Mouse (Mus musculus) T-cell, adult 2 months (primary cell): ENCODE data around the gene Lrrk1.

Experiments
- DNase-seq: peaks from one replicate; pipeline ENCODE4 v3.0.0; 2022; ENCODE audit warnings: low spot score

Lrrk1 gene

GRCm38 (mm10) chr7:66387813-66388521 is at the start of gene Lrrk1:
Gene Lrrk1, minus strand, starts transcription at chr7:66388350.
- DNase-seq, result no peak

- DNase-seq, result peak; percentile 8
Observed at GRCm38 (mm10) chr7:66434453-66434935, 46.3 kb upstream of the Lrrk1 start.

- DNase-seq, result no peak
Observed at GRCm38 (mm10) chr7:66427437-66428161, 39.4 kb upstream of the Lrrk1 start, which contains the start of gene Aldh1a3. Gene Aldh1a3, minus strand, starts transcription at chr7:66427517.

GRCm38 (mm10) chr7:66427053-66427436 is 38.9 kb upstream of the Lrrk1 start:
- DNase-seq, result no peak

GRCm38 (mm10) chr7:66421903-66422302 is 33.8 kb upstream of the Lrrk1 start:
- no peak for DNase-seq

GRCm38 (mm10) chr7:66418981-66419380 is 30.8 kb upstream of the Lrrk1 start:
- DNase-seq, result no peak

GRCm38 (mm10) chr7:66416829-66417228 is 28.7 kb upstream of the Lrrk1 start:
- DNase-seq, result no peak

- no peak for DNase-seq
Observed at GRCm38 (mm10) chr7:66413093-66413492, 24.9 kb upstream of the Lrrk1 start.

- no peak for DNase-seq
Observed at GRCm38 (mm10) chr7:66409433-66409832, 21.3 kb upstream of the Lrrk1 start.

GRCm38 (mm10) chr7:66406971-66407370 is 18.8 kb upstream of the Lrrk1 start:
- no peak for DNase-seq

GRCm38 (mm10) chr7:66405951-66406721 is 18.0 kb upstream of the Lrrk1 start:
- no peak for DNase-seq

- no peak for DNase-seq
Observed at GRCm38 (mm10) chr7:66405541-66405940, 17.4 kb upstream of the Lrrk1 start.

- no peak for DNase-seq
Observed at GRCm38 (mm10) chr7:66404802-66405201, 16.7 kb upstream of the Lrrk1 start.

GRCm38 (mm10) chr7:66404141-66404540 is 16.0 kb upstream of the Lrrk1 start:
- DNase-seq, result no peak

- DNase-seq, result no peak
Observed at GRCm38 (mm10) chr7:66402876-66403275, 14.7 kb upstream of the Lrrk1 start.

GRCm38 (mm10) chr7:66401605-66402004 is 13.5 kb upstream of the Lrrk1 start:
- no peak for DNase-seq

GRCm38 (mm10) chr7:66397288-66397687 is 9.1 kb upstream of the Lrrk1 start:
- no peak for DNase-seq

GRCm38 (mm10) chr7:66388621-66389532 is 727 bp upstream of the Lrrk1 start:
- peak; percentile 5 for DNase-seq

GRCm38 (mm10) chr7:66387419-66387812 is 734 bp downstream of the Lrrk1 start:
- DNase-seq, result no peak

GRCm38 (mm10) chr7:66386411-66386810 is 1.7 kb downstream of the Lrrk1 start:
- no peak for DNase-seq

GRCm38 (mm10) chr7:66385826-66386225 is 2.3 kb downstream of the Lrrk1 start:
- DNase-seq, result no peak
